Mouse (Mus musculus) MEL (cell line): Measurements from ENCODE around the gene Tgm2. TPM values are rescaled to one million over a fixed set of nuclear protein-coding genes. Genes with fewer than 3 reads are reported as not detected.

Source experiments
- DNase-seq: peaks from one replicate; pipeline ENCODE4 v3.0.0; 2011; ENCODE audit warnings: low read depth, low spot score
- H3K27ac ChIP-seq: 2 replicates; pipeline ENCODE4 v1.5.1; 2012; ENCODE audit warnings: low read depth, mild to moderate bottlenecking, control low read depth, low read length, moderate library complexity; ENCODE audit not compliant: control insufficient read depth
- H3K27me3 ChIP-seq, 2 experiments: fragments of 150-350 bp in 1 of 2; sonication (generic) in 1 of 2; 2 replicates each; pipeline ENCODE4 v1.6.1; 2012; ENCODE audit warnings: low read length in 2 of 2, mild to moderate bottlenecking in 2 of 2, improper control_type of control experiment in 1 of 2, moderate library complexity in 1 of 2; ENCODE audit not compliant: insufficient read depth in 2 of 2, control insufficient read depth in 1 of 2
- H3K36me3 ChIP-seq, 2 experiments: 2 replicates each; pipeline ENCODE4 v1.6.1; 2012 to 2014; ENCODE audit warnings: low read length in 2 of 2, improper control_type of control experiment in 1 of 2, inconsistent platforms in 1 of 2, mild to moderate bottlenecking in 1 of 2; ENCODE audit not compliant: insufficient read depth in 2 of 2, control insufficient read depth in 1 of 2
- H3K4me1 ChIP-seq, 2 experiments: fragments of 150-350 bp in 1 of 2; sonication (generic) in 1 of 2; 2 replicates each; pipeline ENCODE4 v1.6.1; 2012; ENCODE audit warnings: low read length in 2 of 2, improper control_type of control experiment in 1 of 2, mild to moderate bottlenecking in 1 of 2; ENCODE audit not compliant: insufficient read depth in 2 of 2, control insufficient read depth in 1 of 2
- H3K4me3 ChIP-seq, 2 experiments: fragments of 150-350 bp in 1 of 2; sonication (generic) in 1 of 2; 2 replicates each; pipeline ENCODE4 v1.5.1; 2012; ENCODE audit warnings: low read depth in 2 of 2, low read length in 2 of 2, mild to moderate bottlenecking in 2 of 2, moderate library complexity in 2 of 2, control low read depth in 1 of 2, improper control_type of control experiment in 1 of 2; ENCODE audit not compliant: control insufficient read depth in 1 of 2, insufficient read depth in 1 of 2
- H3K79me2 ChIP-seq: 2 replicates; pipeline ENCODE4 v1.6.1; 2012; ENCODE audit warnings: mild to moderate bottlenecking, low read length, moderate library complexity; ENCODE audit not compliant: control insufficient read depth, poor library complexity, insufficient read depth
- H3K9ac ChIP-seq: 2 replicates; pipeline ENCODE4 v1.6.1; 2012; ENCODE audit warnings: low read depth, mild to moderate bottlenecking, control low read depth, low read length, moderate library complexity; ENCODE audit not compliant: control insufficient read depth, poor library complexity, severe bottlenecking
- H3K9me3 ChIP-seq: fragments of 150-350 bp; sonication (generic); replicated peaks from 2 replicates; pipeline ENCODE4 v1.6.1; 2012; ENCODE audit warnings: mild to moderate bottlenecking, low read length, improper control_type of control experiment, moderate library complexity; ENCODE audit not compliant: insufficient read depth
- CHD1 ChIP-seq: IDR thresholded peaks from 2 replicates; pipeline ENCODE4 v1.6.1; 2012; ENCODE audit warnings: low read depth, mild to moderate bottlenecking, inconsistent platforms, low read length, improper control_type of control experiment
- E2F4 ChIP-seq: IDR thresholded peaks from 2 replicates; pipeline ENCODE4 v1.6.1; 2011; ENCODE audit warnings: low read depth, low read length, improper control_type of control experiment, borderline replicate concordance
- ELF1 ChIP-seq: IDR thresholded peaks from 2 replicates; pipeline ENCODE4 v1.6.1; 2014; ENCODE audit warnings: low read depth, mild to moderate bottlenecking, inconsistent platforms, low read length, improper control_type of control experiment, moderate library complexity
- EP300 ChIP-seq, 2 experiments: IDR thresholded peaks; 2 replicates each; pipeline ENCODE4 v1.6.1; 2011; ENCODE audit warnings: improper control_type of control experiment in 2 of 2, low read length in 2 of 2, low read depth in 1 of 2, mild to moderate bottlenecking in 1 of 2
- ETS1 ChIP-seq: IDR thresholded peaks from 2 replicates; pipeline ENCODE4 v1.6.1; 2012; ENCODE audit warnings: low read depth, mild to moderate bottlenecking, inconsistent platforms, low read length, improper control_type of control experiment, moderate library complexity
- GABPA ChIP-seq: IDR thresholded peaks from 2 replicates; pipeline ENCODE4 v1.6.1; 2012; ENCODE audit warnings: low read depth, mild to moderate bottlenecking, inconsistent platforms, low read length, improper control_type of control experiment, moderate library complexity
- HCFC1 ChIP-seq: IDR thresholded peaks from 2 replicates; pipeline ENCODE4 v1.6.1; 2012; ENCODE audit warnings: low read depth, mild to moderate bottlenecking, inconsistent platforms, low read length, improper control_type of control experiment, moderate library complexity
- JUND ChIP-seq: IDR thresholded peaks from 2 replicates; pipeline ENCODE4 v1.6.1; 2011; ENCODE audit warnings: low read depth, mild to moderate bottlenecking, improper control_type of control experiment, low read length
- KAT2A ChIP-seq: conservative IDR thresholded peaks from 2 replicates; pipeline ENCODE4 v1.6.1; 2012; ENCODE audit warnings: low read depth, low read length, improper control_type of control experiment, inconsistent platforms
- MAX ChIP-seq: IDR thresholded peaks from 2 replicates; pipeline ENCODE4 v1.6.1; 2011; ENCODE audit warnings: low read length, improper control_type of control experiment
- MAZ ChIP-seq: IDR thresholded peaks from 2 replicates; pipeline ENCODE4 v1.6.1; 2012; ENCODE audit warnings: low read depth, mild to moderate bottlenecking, inconsistent platforms, low read length, improper control_type of control experiment
- MEF2A ChIP-seq: IDR thresholded peaks from 2 replicates; pipeline ENCODE4 v1.6.1; 2014; ENCODE audit warnings: low read depth, mild to moderate bottlenecking, inconsistent platforms, low read length, improper control_type of control experiment; ENCODE audit not compliant: poor library complexity, insufficient replicate concordance, severe bottlenecking; ENCODE audit errors: extremely low read depth
- MYB ChIP-seq: IDR thresholded peaks from 2 replicates; pipeline ENCODE4 v1.6.1; 2011; ENCODE audit warnings: mild to moderate bottlenecking, low read depth, low read length, improper control_type of control experiment
- MYC ChIP-seq: IDR thresholded peaks from 2 replicates; pipeline ENCODE4 v1.6.1; 2011; ENCODE audit warnings: low read depth, mild to moderate bottlenecking, low read length, improper control_type of control experiment, moderate library complexity
- NELFE ChIP-seq: IDR thresholded peaks from 2 replicates; pipeline ENCODE4 v1.6.1; 2011; ENCODE audit warnings: low read depth, low read length, improper control_type of control experiment
- NRF1 ChIP-seq: IDR thresholded peaks from 2 replicates; pipeline ENCODE4 v1.6.1; 2014; ENCODE audit warnings: low read depth, mild to moderate bottlenecking, inconsistent platforms, low read length, improper control_type of control experiment, moderate library complexity; ENCODE audit not compliant: poor library complexity, insufficient read depth, severe bottlenecking
- POLR2A ChIP-seq, 2 experiments: IDR thresholded peaks; 2 replicates each; pipeline ENCODE4 v1.6.1; 2011 to 2012; ENCODE audit warnings: low read length in 2 of 2, mild to moderate bottlenecking in 2 of 2, control low read depth in 1 of 2, improper control_type of control experiment in 1 of 2, low read depth in 1 of 2, moderate library complexity in 1 of 2; ENCODE audit not compliant: control insufficient read depth in 1 of 2, insufficient read depth in 1 of 2, poor library complexity in 1 of 2
- POLR2AphosphoS2 ChIP-seq: IDR thresholded peaks from 2 replicates; pipeline ENCODE4 v1.6.1; 2011; ENCODE audit warnings: low read length, improper control_type of control experiment
- POLR2AphosphoS5 ChIP-seq: IDR thresholded peaks from 2 replicates; pipeline ENCODE4 v1.6.1; 2012; ENCODE audit warnings: low read depth, borderline replicate concordance, mild to moderate bottlenecking, inconsistent platforms, low read length, moderate library complexity, mixed read lengths
- RAD21 ChIP-seq: IDR thresholded peaks from 2 replicates; pipeline ENCODE4 v1.6.1; 2011; ENCODE audit warnings: mild to moderate bottlenecking, low read depth, low read length, improper control_type of control experiment
- SIN3A ChIP-seq: IDR thresholded peaks from 2 replicates; pipeline ENCODE4 v1.6.1; 2012; ENCODE audit warnings: low read length, improper control_type of control experiment, inconsistent platforms
- TBP ChIP-seq: IDR thresholded peaks from 2 replicates; pipeline ENCODE4 v1.8.0; 2011; ENCODE audit warnings: low read depth, low read length, improper control_type of control experiment
- TCF12 ChIP-seq: IDR thresholded peaks from 2 replicates; pipeline ENCODE4 v1.6.1; 2014; ENCODE audit warnings: low read depth, mild to moderate bottlenecking, inconsistent platforms, low read length, improper control_type of control experiment, moderate library complexity
- UBTF ChIP-seq: IDR thresholded peaks from 2 replicates; pipeline ENCODE4 v1.6.1; 2012; ENCODE audit warnings: low read depth, mild to moderate bottlenecking, inconsistent platforms, low read length, improper control_type of control experiment, moderate library complexity, borderline replicate concordance; ENCODE audit not compliant: insufficient read depth
- USF2 ChIP-seq, 2 experiments: IDR thresholded peaks; 2 replicates each; pipeline ENCODE4 v1.6.1; 2011 to 2012; ENCODE audit warnings: improper control_type of control experiment in 2 of 2, low read length in 2 of 2, borderline replicate concordance in 1 of 2, inconsistent platforms in 1 of 2, low read depth in 1 of 2, mild to moderate bottlenecking in 1 of 2; ENCODE audit not compliant: insufficient read depth in 1 of 2
- ZKSCAN1 ChIP-seq: IDR thresholded peaks from 2 replicates; pipeline ENCODE4 v1.6.1; 2012; ENCODE audit warnings: low read depth, mild to moderate bottlenecking, inconsistent platforms, low read length, improper control_type of control experiment, moderate library complexity
- ZMIZ1 ChIP-seq: IDR thresholded peaks from 2 replicates; pipeline ENCODE4 v1.6.1; 2012; ENCODE audit warnings: low read depth, mild to moderate bottlenecking, inconsistent platforms, low read length, improper control_type of control experiment, moderate library complexity
- ZNF384 ChIP-seq: IDR thresholded peaks from 2 replicates; pipeline ENCODE4 v1.6.1; 2012; ENCODE audit warnings: low read depth, mild to moderate bottlenecking, inconsistent platforms, low read length, improper control_type of control experiment
- polyA plus RNA-seq, 2 experiments: library from polyadenylated mRNA; stranded (reverse) in 1 of 2; unstranded in 1 of 2; fragments of >175 nt in 1 of 2; fragments of >200 nt in 1 of 2; gene quantifications; 2 replicates each; pipeline versions ENCODE4 v1.2.1 to v1.2.4; 2012; ENCODE audit warnings: low replicate concordance in 2 of 2, low read depth in 1 of 2; ENCODE audit not compliant: insufficient read length in 2 of 2, insufficient read depth in 1 of 2, missing spikeins in 1 of 2
- total RNA-seq: library from RNA; depleted of rRNA; stranded (reverse); fragments of 300-350 nt; gene quantifications from 2 replicates; pipeline ENCODE4 v1.2.3, GENCODE M21; 2012

Gene Tgm2
- total and polyA plus RNA-seq, 3 experiments = 7.7 to 11.0 TPM; not detected in 1

- Histone ChIP-seq H3K27ac (no peak overlapping the region), H3K27me3 (no peaks in the 10 kb centered on the region), H3K4me1 (no peaks in the 10 kb centered on the region), H3K4me3 (no peak overlapping the region), H3K36me3 (no peaks in the 10 kb centered on the region), H3K79me2 (no peaks in the 10 kb centered on the region), H3K9me3 (no peaks in the 10 kb centered on the region), H3K9ac (no peak overlapping the region)
- TF ChIP-seq NRF1 = no peak
- TF ChIP-seq TCF12 = no peak
- TF ChIP-seq MYB = no peak
- TF ChIP-seq POLR2AphosphoS5 = no peak
- no peak for TF ChIP-seq ZKSCAN1
- TF ChIP-seq E2F4 = no peak
- TF ChIP-seq MAZ = no peak
- TF ChIP-seq CHD1 = no peak
- no peak for TF ChIP-seq NELFE
- TF ChIP-seq HCFC1 = no peak
- TF ChIP-seq TBP = no peak
- no peak for TF ChIP-seq UBTF
- TF ChIP-seq SIN3A = no peak
- TF ChIP-seq MEF2A = no peak
- TF ChIP-seq GABPA = no peak
- no peak for TF ChIP-seq MYC
- TF ChIP-seq ELF1 = no peak
- TF ChIP-seq KAT2A = no peak
- no peak for TF ChIP-seq POLR2A (IDR thresholded peaks at IDR 0.05; ENCODE audit: control insufficient read depth in 1 of 2, insufficient read depth in 1 of 2, low read depth in 1 of 2, low read length in 2 of 2, poor library complexity in 1 of 2)
- no peak for TF ChIP-seq POLR2AphosphoS2
- DNase-seq = no peak
These were observed 47.5 kb downstream of the Tgm2 start for GRCm38 (mm10) chr2:158098730-158099129.

GRCm38 (mm10) chr2:158097071-158097470 lies 49.2 kb downstream of the Tgm2 start:
- H3K4me3 ChIP-seq = no peak overlapping the region
- H3K9ac ChIP-seq = no peak overlapping the region
- H3K4me1 ChIP-seq = no peaks in the 10 kb centered on the region
- H3K27me3 ChIP-seq = no peaks in the 10 kb centered on the region
- H3K9me3 ChIP-seq = no peaks in the 10 kb centered on the region
- H3K36me3 ChIP-seq = no peaks in the 10 kb centered on the region
- H3K79me2 ChIP-seq = no peaks in the 10 kb centered on the region
- DNase-seq = no peak
- H3K27ac ChIP-seq = no peak overlapping the region
- TF ChIP-seq POLR2AphosphoS5 (no peak), ETS1 (no peak), MAX (no peak), JUND (no peak), UBTF (no peak), POLR2A (IDR thresholded peaks at IDR 0.05; ENCODE audit: control insufficient read depth in 1 of 2, insufficient read depth in 1 of 2, low read depth in 1 of 2, low read length in 2 of 2, poor library complexity in 1 of 2) (no peak), KAT2A (no peak), GABPA (no peak), NELFE (no peak), USF2 (IDR thresholded peaks at IDR 0.05; ENCODE audit: borderline replicate concordance in 1 of 2, insufficient read depth in 1 of 2, low read depth in 1 of 2, low read length in 2 of 2) (no peak), RAD21 (no peak), EP300 (IDR thresholded peaks at IDR 0.05; ENCODE audit: low read depth in 1 of 2, low read length in 2 of 2) (no peak), ZMIZ1 (no peak), ZNF384 (no peak)
